Mouse (Mus musculus): ENCODE results near the gene Dusp5. TPM values are rescaled to one million over a fixed set of nuclear protein-coding genes. Genes with fewer than 3 reads are reported as not detected.

The Dusp5 gene
- polyA plus RNA-seq, 1 experiment: 46.7 TPM

DNA sequence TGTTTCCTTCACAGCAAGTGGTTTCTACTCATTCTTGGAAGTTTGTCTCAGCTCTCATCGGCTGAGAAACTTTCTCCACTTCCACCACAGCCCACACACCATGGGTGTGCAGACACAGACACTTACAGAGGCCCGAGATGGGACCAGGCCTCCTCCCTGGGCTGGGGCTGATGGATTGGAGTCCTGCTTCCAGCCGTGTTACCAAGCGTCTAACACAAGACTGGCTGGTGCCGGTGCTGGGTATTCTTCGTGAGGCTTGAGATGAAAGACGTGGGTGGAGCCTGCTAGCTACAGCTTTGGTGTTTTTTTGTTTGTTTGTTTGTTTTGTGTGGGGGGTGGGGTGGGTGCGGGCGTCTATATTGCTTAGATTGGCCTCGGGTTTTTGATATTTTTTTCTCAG, 1.4 kb upstream of the Dusp5 start:
- no peaks in the 10 kb centered on the region for H3K27me3 ChIP-seq (ENCODE audit: control insufficient read depth, insufficient read depth, low read length)

DNA sequence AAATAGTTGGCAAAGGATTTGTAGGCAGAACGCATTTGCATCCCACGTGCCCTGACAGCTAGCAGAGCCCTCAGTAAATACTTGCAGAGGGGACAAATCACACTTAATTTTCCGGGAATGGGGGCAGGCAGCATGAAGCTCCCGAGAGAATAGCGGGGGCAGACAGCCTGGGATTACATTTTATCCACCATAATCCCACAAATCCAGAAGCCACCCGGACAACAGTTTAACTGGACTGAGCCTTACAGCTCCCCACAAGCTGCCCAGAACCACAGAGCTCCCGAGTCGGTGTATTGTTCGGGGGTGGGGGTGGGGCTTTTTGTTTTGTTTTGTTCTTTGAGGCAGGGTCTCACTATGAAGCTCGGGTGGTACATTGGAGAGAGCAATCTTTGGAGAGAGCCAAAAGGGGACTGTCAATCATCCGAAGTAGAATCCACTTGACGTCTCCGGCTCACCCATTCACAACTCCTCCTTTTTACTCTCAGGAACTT, 733 bp upstream of the Dusp5 start:
- DNase-seq: peak; percentile 9
- TF ChIP-seq POLR2A (IDR thresholded peaks at IDR 0.05; ENCODE audit: control insufficient read depth, extremely low read depth, insufficient read depth, low read length, poor library complexity): no peak
- TF ChIP-seq CTCF (IDR thresholded peaks at IDR 0.05; ENCODE audit: borderline replicate concordance, control insufficient read depth, extremely low read depth, insufficient read depth, low read length, poor library complexity): no peak
- Histone ChIP-seq H3K36me3 (ENCODE audit: control insufficient read depth, insufficient read depth, low read length) (no peaks in the 10 kb centered on the region), H3K27ac (ENCODE audit: control insufficient read depth, insufficient read depth, low read length) (no peak overlapping the region), H3K27me3 (ENCODE audit: control insufficient read depth, insufficient read depth, low read length) (no peaks in the 10 kb centered on the region), H3K4me1 (replicated peaks; ENCODE audit: control insufficient read depth, insufficient read depth, low read length) (peaks cover 35% of the 10 kb centered on the region), H3K4me3 (ENCODE audit: control insufficient read depth, insufficient read depth, low read length) (peak overlapping the region; percentile 63)
- 20% methylated on average over 13 of the region's 13 CpGs for WGBS

More for the DNA sequence above, 1.4 kb upstream of the Dusp5 start:
- Histone ChIP-seq H3K36me3 (ENCODE audit: control insufficient read depth, insufficient read depth, low read length) (no peaks in the 10 kb centered on the region), H3K4me3 (ENCODE audit: control insufficient read depth, insufficient read depth, low read length) (no peak overlapping the region), H3K4me1 (replicated peaks; ENCODE audit: control insufficient read depth, insufficient read depth, low read length) (peaks cover 35% of the 10 kb centered on the region), H3K27ac (ENCODE audit: control insufficient read depth, insufficient read depth, low read length) (no peak overlapping the region)
- DNase-seq: no peak
- TF ChIP-seq CTCF (IDR thresholded peaks at IDR 0.05; ENCODE audit: borderline replicate concordance, control insufficient read depth, extremely low read depth, insufficient read depth, low read length, poor library complexity): no peak
- TF ChIP-seq POLR2A (IDR thresholded peaks at IDR 0.05; ENCODE audit: control insufficient read depth, extremely low read depth, insufficient read depth, low read length, poor library complexity): no peak
- 71% methylated on average over 10 of the region's 10 CpGs for WGBS

DNA sequence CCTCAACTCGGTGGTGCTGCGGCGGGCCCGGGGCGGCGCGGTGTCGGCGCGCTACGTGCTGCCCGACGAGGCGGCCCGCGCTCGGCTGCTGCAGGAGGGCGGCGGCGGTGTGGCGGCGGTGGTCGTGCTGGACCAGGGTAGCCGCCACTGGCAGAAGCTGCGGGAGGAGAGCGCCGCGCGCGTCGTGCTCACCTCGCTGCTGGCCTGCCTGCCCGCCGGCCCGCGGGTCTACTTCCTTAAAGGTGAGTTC, 471 bp downstream of the Dusp5 start:
- H3K4me1 ChIP-seq (replicated peaks; ENCODE audit: control insufficient read depth, insufficient read depth, low read length): peaks cover 35% of the 10 kb centered on the region
- H3K27ac ChIP-seq (ENCODE audit: control insufficient read depth, insufficient read depth, low read length): no peak overlapping the region
- TF ChIP-seq POLR2A (IDR thresholded peaks at IDR 0.05; ENCODE audit: control insufficient read depth, extremely low read depth, insufficient read depth, low read length, poor library complexity) (no peak), CTCF (IDR thresholded peaks at IDR 0.05; ENCODE audit: borderline replicate concordance, control insufficient read depth, extremely low read depth, insufficient read depth, low read length, poor library complexity) (no peak)
- WGBS: 1% methylated on average over 36 of the region's 36 CpGs
- no peaks in the 10 kb centered on the region for H3K27me3 ChIP-seq (ENCODE audit: control insufficient read depth, insufficient read depth, low read length)
- H3K4me3 ChIP-seq (ENCODE audit: control insufficient read depth, insufficient read depth, low read length): peak overlapping the region; percentile 63
- DNase-seq: no peak
- peaks cover 5% of the 10 kb centered on the region for H3K36me3 ChIP-seq (ENCODE audit: control insufficient read depth, insufficient read depth, low read length)

DNA sequence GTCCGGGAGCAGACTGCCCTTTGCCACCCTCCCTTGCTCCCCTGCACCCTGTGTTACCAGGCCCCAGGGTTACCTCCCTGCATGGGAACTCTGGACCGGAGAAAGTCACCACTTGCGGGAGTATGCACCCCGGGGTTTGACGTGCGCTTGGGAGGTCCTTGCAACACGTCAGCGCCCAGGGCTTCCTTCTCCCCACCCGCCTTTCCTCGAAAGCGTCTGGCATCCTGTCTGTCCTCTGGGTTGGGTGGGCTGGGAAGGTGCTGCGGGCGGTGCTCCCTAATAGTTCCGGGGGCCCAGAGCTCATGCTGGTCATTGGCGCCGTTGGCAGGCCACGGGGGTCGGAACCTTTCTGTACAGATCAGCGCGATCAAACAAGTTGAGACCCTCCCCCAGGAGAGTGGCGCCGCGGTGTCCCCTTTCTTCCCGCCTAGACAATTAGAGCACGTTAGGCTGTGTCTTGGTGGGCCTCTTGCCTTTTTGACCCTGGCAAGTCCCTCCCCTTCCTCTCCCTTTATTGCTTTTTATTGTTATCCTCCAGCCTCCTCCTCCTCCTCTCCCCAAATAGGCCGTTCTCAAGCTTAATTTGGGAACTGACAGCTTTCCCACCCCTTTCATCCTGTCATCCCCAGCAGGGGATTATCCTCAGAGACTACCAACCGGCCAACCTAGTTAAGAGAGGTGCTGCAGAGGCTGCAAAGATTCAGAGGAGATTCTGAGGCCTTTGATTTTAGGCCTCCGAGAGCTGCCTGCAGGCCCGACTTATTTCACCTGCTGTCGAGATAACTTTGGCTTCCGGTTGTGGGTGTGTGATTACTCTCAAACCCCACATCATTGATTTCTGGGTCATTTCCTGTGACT, 1.0 kb downstream of the Dusp5 start:
- Histone ChIP-seq H3K27ac (ENCODE audit: control insufficient read depth, insufficient read depth, low read length) (peak overlapping the region; percentile 8; the same call in 1 of the 2 replicates), H3K27me3 (ENCODE audit: control insufficient read depth, insufficient read depth, low read length) (no peaks in the 10 kb centered on the region)

DNA sequence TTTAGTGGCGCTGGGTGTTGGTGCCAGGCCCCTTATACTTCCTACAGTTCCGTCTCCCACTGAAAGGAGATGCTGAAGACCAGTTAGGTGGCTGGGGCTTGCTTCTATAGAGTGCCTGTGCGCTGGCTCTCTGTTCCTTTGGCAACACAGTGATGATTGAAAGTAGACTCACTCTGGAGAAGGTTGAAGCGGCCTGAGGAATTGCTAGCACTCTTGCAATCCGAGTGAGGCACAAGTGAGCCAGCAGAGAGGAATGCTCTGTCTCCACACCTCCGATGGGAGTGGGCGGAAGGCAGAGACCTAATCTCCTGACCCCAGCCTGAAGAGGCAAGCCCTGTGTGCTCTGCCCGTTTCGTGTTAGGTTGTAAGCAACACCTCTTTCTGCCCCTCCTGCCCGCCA, 2.5 kb downstream of the Dusp5 start:
- H3K4me3 ChIP-seq (ENCODE audit: control insufficient read depth, insufficient read depth, low read length): peak overlapping the region; percentile 6

More for the DNA sequence above, 1.0 kb downstream of the Dusp5 start:
- peak; percentile 67 for DNase-seq
- H3K36me3 ChIP-seq (ENCODE audit: control insufficient read depth, insufficient read depth, low read length): peaks cover 10% of the 10 kb centered on the region
- no peak for TF ChIP-seq POLR2A (IDR thresholded peaks at IDR 0.05; ENCODE audit: control insufficient read depth, extremely low read depth, insufficient read depth, low read length, poor library complexity)
- no peak for TF ChIP-seq CTCF (IDR thresholded peaks at IDR 0.05; ENCODE audit: borderline replicate concordance, control insufficient read depth, extremely low read depth, insufficient read depth, low read length, poor library complexity)
- 3% methylated on average over 31 of the region's 31 CpGs for WGBS
- peak overlapping the region; percentile 63 for H3K4me3 ChIP-seq (ENCODE audit: control insufficient read depth, insufficient read depth, low read length)
- peaks cover 38% of the 10 kb centered on the region for H3K4me1 ChIP-seq (replicated peaks; ENCODE audit: control insufficient read depth, insufficient read depth, low read length)

DNA sequence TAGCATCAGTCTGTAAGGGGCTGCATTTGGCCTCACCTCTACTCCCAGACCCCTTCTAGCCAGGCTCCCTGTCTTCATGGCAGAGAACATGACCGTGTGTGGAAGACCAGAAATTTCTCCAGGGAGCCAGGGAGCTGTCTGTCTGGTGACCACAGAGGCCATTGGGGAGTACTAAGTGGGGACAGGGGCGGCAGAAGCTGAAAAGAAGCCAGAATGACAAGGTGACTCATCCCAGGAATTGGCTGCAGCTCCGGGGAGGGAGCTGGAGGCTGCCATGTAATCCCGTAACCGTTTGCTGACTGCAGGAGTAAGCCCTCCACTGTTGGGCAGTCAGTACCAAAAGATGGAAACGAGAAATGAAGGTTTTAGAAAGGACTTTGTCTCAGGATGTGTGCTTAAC, 3.1 kb downstream of the Dusp5 start:
- no peaks in the 10 kb centered on the region for H3K27me3 ChIP-seq (ENCODE audit: control insufficient read depth, insufficient read depth, low read length)
- TF ChIP-seq CTCF (IDR thresholded peaks at IDR 0.05; ENCODE audit: borderline replicate concordance, control insufficient read depth, extremely low read depth, insufficient read depth, low read length, poor library complexity): no peak
- no peak for TF ChIP-seq POLR2A (IDR thresholded peaks at IDR 0.05; ENCODE audit: control insufficient read depth, extremely low read depth, insufficient read depth, low read length, poor library complexity)
- peaks cover 13% of the 10 kb centered on the region for H3K36me3 ChIP-seq (ENCODE audit: control insufficient read depth, insufficient read depth, low read length)
- DNase-seq: no peak
- no peak overlapping the region for H3K27ac ChIP-seq (ENCODE audit: control insufficient read depth, insufficient read depth, low read length)
- H3K4me3 ChIP-seq (ENCODE audit: control insufficient read depth, insufficient read depth, low read length): no peak overlapping the region
- peaks cover 57% of the 10 kb centered on the region for H3K4me1 ChIP-seq (replicated peaks; ENCODE audit: control insufficient read depth, insufficient read depth, low read length)
- WGBS: 60% methylated on average over 6 of the region's 6 CpGs

More for the DNA sequence above, 2.5 kb downstream of the Dusp5 start:
- 62% methylated on average over 10 of the region's 10 CpGs for WGBS
- Histone ChIP-seq H3K36me3 (ENCODE audit: control insufficient read depth, insufficient read depth, low read length) (peaks cover 13% of the 10 kb centered on the region), H3K27me3 (ENCODE audit: control insufficient read depth, insufficient read depth, low read length) (no peaks in the 10 kb centered on the region), H3K27ac (ENCODE audit: control insufficient read depth, insufficient read depth, low read length) (no peak overlapping the region), H3K4me1 (replicated peaks; ENCODE audit: control insufficient read depth, insufficient read depth, low read length) (peaks cover 53% of the 10 kb centered on the region)
- TF ChIP-seq CTCF (IDR thresholded peaks at IDR 0.05; ENCODE audit: borderline replicate concordance, control insufficient read depth, extremely low read depth, insufficient read depth, low read length, poor library complexity) (no peak), POLR2A (IDR thresholded peaks at IDR 0.05; ENCODE audit: control insufficient read depth, extremely low read depth, insufficient read depth, low read length, poor library complexity) (no peak)
- DNase-seq: no peak

Data from thymus, adult 2 months (tissue).